Mouse (Mus musculus) heart, adult 11 months (tissue): ENCODE results near the gene Akirin2.

Source experiments
- DNase-seq: peaks from one replicate; pipeline ENCODE4 v3.0.0; 2022

Gene Akirin2

GRCm38 (mm10) chr4:34584871-34585607, 34.3 kb downstream of the Akirin2 start:
- no peak for DNase-seq

GRCm38 (mm10) chr4:34603123-34603522, 52.4 kb downstream of the Akirin2 start:
- DNase-seq, result no peak

- no peak for DNase-seq
Measured at GRCm38 (mm10) chr4:34606658-34607057, 55.9 kb downstream of the Akirin2 start.

GRCm38 (mm10) chr4:34613571-34614145, 62.9 kb downstream of the Akirin2 start:
- DNase-seq, result no peak

GRCm38 (mm10) chr4:34614630-34615094, 63.9 kb downstream of the Akirin2 start, which contains the start of the genes Orc3 and Rars2:
Gene Orc3, minus strand, starts transcription at chr4:34614944.
Gene Rars2, plus strand, starts transcription at chr4:34614957.
- DNase-seq, result peak; percentile 99

GRCm38 (mm10) chr4:34615303-34615702, 64.6 kb downstream of the Akirin2 start:
- DNase-seq, result peak; percentile 81

GRCm38 (mm10) chr4:34616146-34616545, 65.4 kb downstream of the Akirin2 start:
- DNase-seq, result no peak
